Mouse (Mus musculus): ENCODE data around the gene Tuba3a. TPM values are rescaled to one million over a fixed set of nuclear protein-coding genes. Genes with fewer than 3 reads are reported as not detected.
"Not testable (repeated sequence)": the region's sequence is repeated elsewhere in the genome, so short reads cannot be mapped to it uniquely, and the experiment has no call there.

Gene Tuba3a
- polyA plus RNA-seq, 1 experiment, result not detected

DNA sequence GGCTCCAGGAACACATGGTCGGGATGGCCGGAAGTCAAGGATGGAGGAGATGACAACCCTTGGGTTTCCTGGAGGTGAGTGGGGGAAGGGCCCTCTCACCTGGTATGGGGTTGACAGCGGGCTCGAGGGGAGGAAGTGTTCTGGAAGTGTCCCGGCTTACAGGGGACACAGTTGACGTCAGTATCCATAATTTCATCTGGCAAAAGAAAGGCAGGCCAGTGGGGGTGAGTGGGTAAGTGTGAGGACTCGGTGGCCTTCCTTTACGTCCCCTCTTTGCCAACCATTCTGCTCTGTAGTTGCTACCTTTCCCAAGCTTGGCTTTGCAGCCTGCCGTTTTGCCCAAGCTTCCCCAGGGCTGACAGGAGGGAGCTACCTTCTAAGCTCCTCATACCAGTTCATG lies 26.3 kb upstream of the Tuba3a start:
- Histone ChIP-seq H3K4me1 (ENCODE audit: control insufficient read depth) (peaks cover 3% of the 10 kb centered on the region), H3K36me3 (ENCODE audit: control insufficient read depth) (peaks cover 1% of the 10 kb centered on the region; the same call in 1 of the 2 replicates), H3K4me3 (replicated peaks) (no peak overlapping the region), H3K27me3 (ENCODE audit: control insufficient read depth) (peaks cover 21% of the 10 kb centered on the region), H3K9me3 (ENCODE audit: control insufficient read depth, low read length) (no peaks in the 10 kb centered on the region)
- TF ChIP-seq TAL1 (IDR thresholded peaks at IDR 0.05; ENCODE audit: low read length), result no peak
- TF ChIP-seq GATA1 (IDR thresholded peaks at IDR 0.05; ENCODE audit: low read length), result no peak

DNA sequence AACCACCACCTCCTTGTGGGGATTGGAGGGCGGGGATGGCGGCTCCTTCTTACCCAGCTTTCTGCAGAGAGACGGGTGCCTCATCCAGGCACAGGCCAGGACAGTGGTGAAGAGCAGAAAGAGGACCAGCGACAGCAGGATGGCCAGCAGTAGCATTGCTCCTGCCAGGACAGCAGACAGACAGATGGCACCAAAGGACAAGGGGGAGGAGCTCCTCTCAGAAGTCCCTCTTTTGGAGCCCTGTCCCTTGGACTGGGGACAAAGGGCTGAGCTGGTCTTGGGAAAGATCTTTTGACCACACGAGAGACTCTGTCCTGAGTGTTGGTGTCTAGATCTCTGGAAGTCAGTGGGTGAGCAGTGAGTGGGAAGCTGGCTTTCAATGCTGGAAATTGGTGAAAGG lies 23.6 kb upstream of the Tuba3a start:
- Histone ChIP-seq H3K36me3 (ENCODE audit: control insufficient read depth) (peaks cover 6% of the 10 kb centered on the region; the same call in 1 of the 2 replicates), H3K27me3 (ENCODE audit: control insufficient read depth) (peaks cover 21% of the 10 kb centered on the region), H3K4me1 (ENCODE audit: control insufficient read depth) (peaks cover 3% of the 10 kb centered on the region), H3K4me3 (replicated peaks) (no peak overlapping the region), H3K9me3 (ENCODE audit: control insufficient read depth, low read length) (no peaks in the 10 kb centered on the region)
- TF ChIP-seq TAL1 (IDR thresholded peaks at IDR 0.05; ENCODE audit: low read length) (no peak), GATA1 (IDR thresholded peaks at IDR 0.05; ENCODE audit: low read length) (no peak)

DNA sequence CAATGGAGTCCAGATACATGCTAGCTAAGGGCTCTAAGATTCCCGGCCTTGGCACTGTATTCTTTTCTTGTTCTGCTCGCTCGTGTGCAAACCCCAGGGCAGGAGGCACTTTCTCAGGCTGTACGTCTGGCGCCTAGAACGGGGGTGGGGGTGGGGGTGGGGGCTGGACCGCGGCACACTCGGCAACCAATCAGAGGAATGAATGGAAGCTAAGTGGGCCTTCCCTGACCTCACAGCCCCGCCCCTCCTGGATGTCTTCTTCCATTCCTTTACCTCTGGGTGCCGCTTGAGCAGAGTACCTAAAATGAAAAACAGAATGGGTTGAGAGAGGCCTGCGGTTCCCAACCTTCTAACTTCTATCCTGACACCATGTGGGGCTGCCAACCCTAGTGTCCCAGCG lies 23.1 kb upstream of the Tuba3a start:
- no peak for TF ChIP-seq TAL1 (IDR thresholded peaks at IDR 0.05; ENCODE audit: low read length)
- no peak for TF ChIP-seq GATA1 (IDR thresholded peaks at IDR 0.05; ENCODE audit: low read length)
- peaks cover 2% of the 10 kb centered on the region for H3K4me1 ChIP-seq (ENCODE audit: control insufficient read depth)
- no peaks in the 10 kb centered on the region for H3K9me3 ChIP-seq (ENCODE audit: control insufficient read depth, low read length)
- H3K27me3 ChIP-seq (ENCODE audit: control insufficient read depth), result peaks cover 16% of the 10 kb centered on the region
- H3K36me3 ChIP-seq (ENCODE audit: control insufficient read depth), result peaks cover 6% of the 10 kb centered on the region; the same call in 1 of the 2 replicates
- no peak overlapping the region for H3K4me3 ChIP-seq (replicated peaks)

DNA sequence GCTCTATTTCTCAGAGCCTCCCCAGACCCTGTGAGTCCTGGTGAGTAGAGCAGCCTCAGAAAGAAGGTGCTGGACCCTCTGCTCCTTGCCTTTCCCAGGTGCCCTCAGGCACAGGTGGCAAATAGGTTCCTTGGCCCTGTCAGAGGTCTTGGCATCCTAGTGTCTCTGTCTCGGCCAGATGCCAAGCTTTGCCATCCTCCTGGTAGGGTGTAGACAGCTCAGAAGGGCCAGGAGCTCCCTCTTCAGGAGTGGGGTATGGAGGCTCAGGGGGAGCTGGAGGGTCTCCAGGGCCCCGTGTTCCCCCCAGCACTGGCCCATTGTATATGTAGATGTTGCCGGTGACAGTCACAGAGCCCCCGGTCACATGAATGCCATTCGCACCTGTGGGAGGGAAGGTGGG lies 21.2 kb upstream of the Tuba3a start:
- no peaks in the 10 kb centered on the region for H3K9me3 ChIP-seq (ENCODE audit: control insufficient read depth, low read length)
- H3K4me3 ChIP-seq (replicated peaks), result no peak overlapping the region
- peaks cover 6% of the 10 kb centered on the region; the same call in 1 of the 2 replicates for H3K36me3 ChIP-seq (ENCODE audit: control insufficient read depth)
- H3K27me3 ChIP-seq (ENCODE audit: control insufficient read depth), result no peaks in the 10 kb centered on the region
- TF ChIP-seq GATA1 (IDR thresholded peaks at IDR 0.05; ENCODE audit: low read length), result no peak
- TF ChIP-seq TAL1 (IDR thresholded peaks at IDR 0.05; ENCODE audit: low read length), result no peak
- H3K4me1 ChIP-seq (ENCODE audit: control insufficient read depth), result no peaks in the 10 kb centered on the region

DNA sequence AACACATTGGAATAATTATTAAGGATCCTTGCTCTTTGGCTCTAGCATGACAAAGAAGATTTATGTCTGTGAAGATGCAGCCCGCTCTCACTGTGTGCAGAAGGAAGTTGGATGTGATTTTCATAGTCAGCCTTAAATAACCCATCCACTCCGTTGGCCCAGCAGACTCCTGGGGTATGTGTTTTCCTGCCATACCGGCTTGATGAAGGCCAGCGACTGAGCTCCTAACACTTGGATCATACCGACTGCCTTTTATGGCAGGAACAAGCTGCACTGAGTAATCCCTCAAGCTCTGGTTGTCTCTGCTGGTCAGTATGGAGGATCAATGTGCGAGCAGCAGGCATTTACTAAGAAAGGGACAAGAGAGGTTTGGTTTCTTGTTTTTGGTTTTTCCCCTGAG lies 19.6 kb upstream of the Tuba3a start:
- H3K4me1 ChIP-seq (ENCODE audit: control insufficient read depth), result no peaks in the 10 kb centered on the region
- no peaks in the 10 kb centered on the region for H3K9me3 ChIP-seq (ENCODE audit: control insufficient read depth, low read length)
- no peaks in the 10 kb centered on the region for H3K27me3 ChIP-seq (ENCODE audit: control insufficient read depth)
- no peak for TF ChIP-seq TAL1 (IDR thresholded peaks at IDR 0.05; ENCODE audit: low read length)
- no peak for TF ChIP-seq GATA1 (IDR thresholded peaks at IDR 0.05; ENCODE audit: low read length)
- H3K36me3 ChIP-seq (ENCODE audit: control insufficient read depth), result peaks cover 6% of the 10 kb centered on the region; the same call in 1 of the 2 replicates
- no peak overlapping the region for H3K4me3 ChIP-seq (replicated peaks)

DNA sequence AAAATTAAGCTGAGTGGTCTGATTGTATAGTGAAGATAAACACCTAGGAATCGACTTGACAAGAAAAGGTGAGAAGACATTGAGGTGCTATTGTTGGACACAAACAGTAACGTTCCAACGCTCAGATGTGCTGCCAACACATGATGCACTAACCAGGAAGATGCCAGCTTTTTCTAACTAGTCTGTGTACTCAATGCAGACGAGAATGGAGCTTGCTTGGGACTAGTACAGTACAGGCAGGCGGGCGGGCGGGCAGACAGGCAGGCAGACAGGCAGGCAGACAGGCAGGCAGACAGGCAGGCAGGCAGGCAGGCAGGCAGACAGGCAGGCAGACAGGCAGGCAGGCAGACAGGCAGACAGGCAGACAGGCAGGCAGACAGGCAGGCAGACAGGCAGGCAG lies 18.6 kb upstream of the Tuba3a start:
- not testable (repeated sequence) for H3K36me3 ChIP-seq (ENCODE audit: control insufficient read depth); H3K4me1 ChIP-seq (ENCODE audit: control insufficient read depth); H3K4me3 ChIP-seq (replicated peaks); H3K9me3 ChIP-seq (ENCODE audit: control insufficient read depth, low read length); H3K27me3 ChIP-seq (ENCODE audit: control insufficient read depth)

DNA sequence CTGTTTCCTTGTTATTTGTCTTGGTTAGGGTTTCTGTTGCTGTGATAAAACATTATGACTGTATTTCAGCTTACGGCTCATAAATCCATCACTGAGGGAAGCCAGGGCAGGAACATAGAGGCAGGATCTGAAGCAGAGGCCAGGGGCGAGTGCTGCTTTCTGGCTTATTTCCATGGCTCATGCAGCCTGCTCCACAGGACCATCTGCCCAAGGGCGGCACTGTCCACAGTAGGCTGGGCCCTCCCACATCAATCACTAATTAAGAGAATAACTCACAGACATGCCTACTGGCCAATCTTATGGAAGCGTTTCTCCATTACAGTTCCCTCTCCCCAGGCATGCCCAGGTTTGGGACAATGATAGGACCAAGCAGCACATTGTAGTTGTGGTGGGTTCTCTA lies 17.4 kb upstream of the Tuba3a start:
- Histone ChIP-seq H3K9me3 (ENCODE audit: control insufficient read depth, low read length) (no peaks in the 10 kb centered on the region), H3K4me3 (replicated peaks) (no peak overlapping the region), H3K36me3 (ENCODE audit: control insufficient read depth) (peaks cover 6% of the 10 kb centered on the region; the same call in 1 of the 2 replicates), H3K4me1 (ENCODE audit: control insufficient read depth) (no peaks in the 10 kb centered on the region), H3K27me3 (ENCODE audit: control insufficient read depth) (no peaks in the 10 kb centered on the region)
- TF ChIP-seq TAL1 (IDR thresholded peaks at IDR 0.05; ENCODE audit: low read length), result no peak
- no peak for TF ChIP-seq GATA1 (IDR thresholded peaks at IDR 0.05; ENCODE audit: low read length)

DNA sequence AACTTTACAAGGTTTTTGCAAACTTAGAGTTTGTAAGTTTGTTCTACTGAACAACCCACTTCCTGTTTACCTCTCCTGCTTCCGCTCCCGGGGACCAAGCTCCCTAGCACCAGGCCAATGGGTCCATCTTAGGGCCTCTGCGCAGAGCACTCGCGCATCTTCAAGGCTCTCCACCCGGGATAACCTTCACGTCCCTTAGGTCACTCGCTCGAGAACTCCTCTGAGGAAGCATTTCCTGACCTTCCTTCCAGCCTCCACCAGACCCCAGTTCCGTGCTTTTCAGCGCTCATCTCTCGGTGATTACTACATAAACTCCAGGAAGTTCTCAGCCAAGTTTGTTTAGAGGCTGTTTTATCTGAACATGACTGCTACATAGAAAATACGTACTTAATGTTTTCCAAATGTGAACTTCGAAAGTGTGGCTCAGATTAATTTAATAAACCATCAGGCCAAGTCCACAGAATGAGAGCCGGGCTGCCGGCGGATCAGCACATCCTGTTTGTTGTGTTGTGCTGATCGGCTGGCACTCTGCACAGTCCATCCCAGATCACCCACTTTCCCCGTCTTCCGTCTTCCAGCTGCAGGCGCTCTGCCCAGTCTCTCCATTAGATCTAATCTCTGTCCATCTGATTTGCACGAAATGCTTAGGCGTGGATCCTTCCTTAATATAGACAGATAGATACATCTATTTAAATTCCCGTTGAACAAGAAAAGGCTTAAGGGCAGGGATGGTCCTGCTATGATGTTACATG lies 16.6 kb upstream of the Tuba3a start:
- H3K4me1 ChIP-seq (ENCODE audit: control insufficient read depth), result no peaks in the 10 kb centered on the region
- no peaks in the 10 kb centered on the region for H3K9me3 ChIP-seq (ENCODE audit: control insufficient read depth, low read length)
- H3K36me3 ChIP-seq (ENCODE audit: control insufficient read depth), result peaks cover 6% of the 10 kb centered on the region; the same call in 1 of the 2 replicates
- H3K27me3 ChIP-seq (ENCODE audit: control insufficient read depth), result no peaks in the 10 kb centered on the region
- no peak overlapping the region for H3K4me3 ChIP-seq (replicated peaks)
- no peak for TF ChIP-seq GATA1 (IDR thresholded peaks at IDR 0.05; ENCODE audit: low read length)
- no peak for TF ChIP-seq TAL1 (IDR thresholded peaks at IDR 0.05; ENCODE audit: low read length)

DNA sequence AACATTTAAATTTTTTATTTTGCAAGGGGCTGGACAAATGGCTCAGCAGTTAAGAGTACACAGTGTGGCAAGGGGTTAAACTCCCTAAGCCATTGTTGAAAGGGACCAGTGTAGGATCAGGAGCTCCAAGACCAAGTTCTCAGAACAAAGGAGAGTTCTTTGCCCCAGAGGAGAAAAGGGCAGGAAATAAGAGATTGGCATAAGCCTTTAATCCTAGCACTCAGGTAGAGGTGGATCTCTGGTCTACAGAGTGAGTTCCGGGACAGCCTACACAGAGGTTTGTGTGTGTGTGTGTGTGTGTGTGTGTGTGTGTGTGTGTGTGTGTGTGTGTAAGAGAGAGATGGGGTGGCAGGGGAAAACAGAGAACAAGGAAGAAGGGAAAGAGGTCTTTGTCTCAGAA lies 15.1 kb upstream of the Tuba3a start:
- Histone ChIP-seq H3K4me3 (replicated peaks) (no peak overlapping the region), H3K36me3 (ENCODE audit: control insufficient read depth) (no peaks in the 10 kb centered on the region), H3K4me1 (ENCODE audit: control insufficient read depth) (no peaks in the 10 kb centered on the region), H3K27me3 (ENCODE audit: control insufficient read depth) (no peaks in the 10 kb centered on the region), H3K9me3 (ENCODE audit: control insufficient read depth, low read length) (no peaks in the 10 kb centered on the region)
- TF ChIP-seq TAL1 (IDR thresholded peaks at IDR 0.05; ENCODE audit: low read length) (no peak), GATA1 (IDR thresholded peaks at IDR 0.05; ENCODE audit: low read length) (no peak)

All from erythroblast, embryonic 14.5 days (primary cell).